Mouse (Mus musculus) hindbrain, embryonic 11.5 days (tissue): Measurements from ENCODE around the gene Prr12. TPM values are rescaled to one million over a fixed set of nuclear protein-coding genes. Genes with fewer than 3 reads are reported as not detected.

ENCODE experiments used
- ATAC-seq: fragments of 200-750 bp; cut with Nextera tagmentation; 2 replicates; pipeline ENCODE4 v1.8.0; 2017; ENCODE audit warnings: mild to moderate bottlenecking, moderate TSS enrichment, moderate library complexity; ENCODE audit not compliant: low FRiP score
- DNase-seq: peaks from one replicate; pipeline ENCODE4 v3.0.0-alpha.2; 2015; ENCODE audit warnings: low spot score
- H3K27ac ChIP-seq: fragments of 300-500 bp; sonication (generic); 2 replicates; pipeline ENCODE4 v1.5.1; 2014; ENCODE audit warnings: mild to moderate bottlenecking, low read depth, low read length
- H3K27me3 ChIP-seq: fragments of 300-500 bp; sonication (generic); 2 replicates; pipeline ENCODE4 v1.6.1; 2014; ENCODE audit warnings: mild to moderate bottlenecking, low read length, moderate library complexity, mixed read lengths; ENCODE audit not compliant: control insufficient read depth, insufficient read depth
- H3K36me3 ChIP-seq: fragments of 300-500 bp; sonication (generic); 2 replicates; pipeline ENCODE4 v1.6.1; 2014; ENCODE audit warnings: mild to moderate bottlenecking, low read length, moderate library complexity, mixed read lengths; ENCODE audit not compliant: control insufficient read depth, insufficient read depth
- H3K4me1 ChIP-seq: fragments of 300-500 bp; sonication (generic); replicated peaks from 2 replicates; pipeline ENCODE4 v1.6.1; 2014; ENCODE audit warnings: low read length, mixed read lengths; ENCODE audit not compliant: control insufficient read depth, insufficient read depth
- H3K4me2 ChIP-seq: fragments of 300-500 bp; sonication (generic); replicated peaks from 2 replicates; pipeline ENCODE4 v1.6.1; 2014; ENCODE audit warnings: mild to moderate bottlenecking, low read depth, low read length
- H3K4me3 ChIP-seq: fragments of 300-500 bp; sonication (generic); 2 replicates; pipeline ENCODE4 v1.5.1; 2014; ENCODE audit warnings: low read depth, low read length
- H3K9ac ChIP-seq: fragments of 300-500 bp; sonication (generic); 2 replicates; pipeline ENCODE4 v1.6.1; 2014; ENCODE audit warnings: low read depth, low read length
- H3K9me3 ChIP-seq: fragments of 300-500 bp; sonication (generic); 2 replicates; pipeline ENCODE4 v1.6.1; 2016; ENCODE audit warnings: low read length; ENCODE audit not compliant: control insufficient read depth
- whole genome bisulfite sequencing: fragments of 180-500 bp; shearing (Covaris S2); extraction: QIAGEN DNeasy Blood & Tissue Kit; methylation state at CpG from one replicate; pipeline ENCODE4 v1.1.7; 2014; 5-methylcytosine and 5-hydroxymethylcytosine counted together
- polyA plus RNA-seq: library from polyadenylated mRNA; unstranded; fragments of >200 nt; fragmentation: Nextera tagmentation; extraction: Ambion mirVana; gene quantifications from 2 replicates; pipeline ENCODE4 v1.2.1, GENCODE M21; 2014

The Prr12 gene
- polyA plus RNA-seq, 1 experiment from 2014 or later: 16.0 TPM

- no peak overlapping the region for H3K4me2 ChIP-seq
- 69% methylated on average over 25 of the region's 25 CpGs for WGBS
- no peaks in the 10 kb centered on the region for H3K9me3 ChIP-seq
- no peaks in the 10 kb centered on the region for H3K27me3 ChIP-seq
- DNase-seq: no peak
- no peaks in the 10 kb centered on the region; the same call in 1 of the 2 replicates for H3K4me1 ChIP-seq
- ATAC-seq: no peak
- no peak overlapping the region for H3K27ac ChIP-seq
- H3K4me3 ChIP-seq: no peak overlapping the region
- no peak overlapping the region for H3K9ac ChIP-seq
- peaks cover 7% of the 10 kb centered on the region; the same call in 1 of the 2 replicates for H3K36me3 ChIP-seq
These were observed 30.0 kb upstream of the Prr12 start for GRCm38 (mm10) chr7:45082401-45083299.

DNA sequence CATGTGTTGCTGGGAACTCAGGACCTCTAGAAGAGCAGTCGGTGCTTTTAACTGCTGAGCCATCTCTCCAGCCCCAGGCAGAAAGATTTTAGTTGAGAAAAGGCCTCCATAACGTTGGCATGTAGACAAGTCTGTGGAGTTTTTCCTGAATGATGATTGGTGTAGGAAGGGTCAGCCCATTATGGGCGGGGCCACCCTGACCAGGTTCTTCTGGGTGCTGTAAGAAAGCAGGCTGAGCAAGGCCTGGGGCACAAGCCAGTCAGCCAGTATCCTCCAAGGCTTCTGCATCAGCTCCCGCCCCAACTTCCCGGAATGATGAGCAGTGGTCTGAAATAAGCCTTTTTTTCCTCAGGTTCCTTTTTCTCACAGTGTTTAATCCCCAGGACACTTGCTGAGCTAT, 28.3 kb upstream of the Prr12 start:
- Histone ChIP-seq H3K4me1 (no peaks in the 10 kb centered on the region; the same call in 1 of the 2 replicates), H3K4me2 (no peak overlapping the region), H3K9ac (no peak overlapping the region), H3K9me3 (no peaks in the 10 kb centered on the region), H3K4me3 (no peak overlapping the region), H3K36me3 (no peaks in the 10 kb centered on the region), H3K27ac (no peak overlapping the region), H3K27me3 (no peaks in the 10 kb centered on the region)
- no peak for DNase-seq
- WGBS: 53% methylated on average over 5 of the region's 5 CpGs
- ATAC-seq: no peak

DNA sequence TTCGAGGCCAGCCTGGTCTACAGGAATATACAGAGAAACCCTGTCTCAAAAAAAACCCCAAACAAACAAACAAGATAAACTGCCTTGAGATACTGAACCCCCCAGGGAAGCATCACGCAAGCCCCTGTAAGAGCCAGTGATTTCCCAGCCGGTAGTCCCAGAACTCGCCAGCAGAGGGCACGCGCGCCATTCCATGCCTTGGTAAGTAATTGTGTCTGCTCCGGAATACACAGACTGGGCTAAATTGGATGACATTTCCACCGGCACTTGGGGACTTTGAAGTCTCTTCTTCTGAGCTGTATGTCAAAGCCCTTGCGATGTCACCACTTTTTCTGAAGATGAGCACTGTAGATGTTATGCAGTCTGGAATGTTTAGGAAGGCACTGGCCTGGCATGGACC, 27.2 kb upstream of the Prr12 start:
- peak; percentile 44; the same call in 1 of the 2 replicates for ATAC-seq
- Histone ChIP-seq H3K27ac (no peak overlapping the region), H3K9me3 (no peaks in the 10 kb centered on the region), H3K4me2 (no peak overlapping the region), H3K4me3 (no peak overlapping the region), H3K4me1 (no peaks in the 10 kb centered on the region; the same call in 1 of the 2 replicates), H3K36me3 (0 out of 2 replicates have a peak, but pooled peaks cover 1% of the 10 kb centered on the region), H3K9ac (no peak overlapping the region), H3K27me3 (no peaks in the 10 kb centered on the region)
- peak; percentile 96 for DNase-seq
- WGBS: 2% methylated on average over 10 of the region's 10 CpGs

- Histone ChIP-seq H3K9ac (no peak overlapping the region), H3K9me3 (no peaks in the 10 kb centered on the region), H3K4me2 (no peak overlapping the region), H3K4me3 (no peak overlapping the region), H3K36me3 (0 out of 2 replicates have a peak, but pooled peaks cover 2% of the 10 kb centered on the region), H3K4me1 (no peaks in the 10 kb centered on the region; the same call in 1 of the 2 replicates), H3K27me3 (no peaks in the 10 kb centered on the region), H3K27ac (no peak overlapping the region)
- ATAC-seq (no peak; the same call in 1 of the 2 replicates), DNase-seq (peak; percentile 82)
- 36% methylated on average over 9 of the region's 9 CpGs for WGBS
These were observed 25.8 kb upstream of the Prr12 start for GRCm38 (mm10) chr7:45078513-45078912.

- H3K36me3 ChIP-seq: 0 out of 2 replicates have a peak, but pooled peaks cover 2% of the 10 kb centered on the region
- H3K4me1 ChIP-seq: no peaks in the 10 kb centered on the region; the same call in 1 of the 2 replicates
- no peaks in the 10 kb centered on the region for H3K9me3 ChIP-seq
- H3K9ac ChIP-seq: no peak overlapping the region
- no peaks in the 10 kb centered on the region for H3K27me3 ChIP-seq
- no peak overlapping the region for H3K27ac ChIP-seq
- no peak overlapping the region for H3K4me3 ChIP-seq
- no peak overlapping the region for H3K4me2 ChIP-seq
- 94% methylated on average over 2 of the region's 2 CpGs for WGBS
- no peak for DNase-seq
- ATAC-seq: no peak
These were observed 25.1 kb upstream of the Prr12 start for GRCm38 (mm10) chr7:45077829-45078228.

DNA sequence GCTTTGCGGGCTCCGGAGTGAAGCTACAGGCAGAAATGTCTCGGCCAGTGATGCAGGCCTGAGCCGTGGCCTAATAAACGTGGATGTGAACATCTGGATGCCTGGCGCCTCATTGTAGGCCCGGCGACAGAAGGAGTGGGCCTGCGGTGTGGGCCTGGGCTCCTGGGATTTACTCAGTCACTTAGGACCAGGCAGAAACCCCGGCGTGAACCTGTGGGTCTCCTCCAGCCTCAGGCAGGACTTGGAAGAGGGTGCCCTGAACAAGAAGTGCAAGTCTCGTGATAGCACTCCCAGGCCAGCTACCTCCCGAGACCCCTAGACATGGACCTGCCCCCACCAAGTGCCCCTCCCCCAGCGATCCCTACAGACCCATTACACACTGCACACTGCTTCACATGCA, 24.6 kb upstream of the Prr12 start:
- H3K4me3 ChIP-seq: no peak overlapping the region
- H3K27me3 ChIP-seq: no peaks in the 10 kb centered on the region
- DNase-seq (no peak), ATAC-seq (no peak)
- H3K4me1 ChIP-seq: no peaks in the 10 kb centered on the region; the same call in 1 of the 2 replicates
- 92% methylated on average over 14 of the region's 14 CpGs for WGBS
- no peak overlapping the region for H3K9ac ChIP-seq
- no peak overlapping the region for H3K4me2 ChIP-seq
- no peak overlapping the region for H3K27ac ChIP-seq
- 0 out of 2 replicates have a peak, but pooled peaks cover 2% of the 10 kb centered on the region for H3K36me3 ChIP-seq
- H3K9me3 ChIP-seq: no peaks in the 10 kb centered on the region

GRCm38 (mm10) chr7:45076501-45076900, 23.8 kb upstream of the Prr12 start:
- H3K27me3 ChIP-seq: no peaks in the 10 kb centered on the region
- DNase-seq: no peak
- H3K9ac ChIP-seq: no peak overlapping the region
- no peaks in the 10 kb centered on the region; the same call in 1 of the 2 replicates for H3K4me1 ChIP-seq
- H3K27ac ChIP-seq: no peak overlapping the region
- H3K4me3 ChIP-seq: no peak overlapping the region
- 88% methylated on average over 30 of the region's 30 CpGs for WGBS
- ATAC-seq: no peak
- 0 out of 2 replicates have a peak, but pooled peaks cover 2% of the 10 kb centered on the region for H3K36me3 ChIP-seq
- no peaks in the 10 kb centered on the region for H3K9me3 ChIP-seq
- H3K4me2 ChIP-seq: no peak overlapping the region

DNA sequence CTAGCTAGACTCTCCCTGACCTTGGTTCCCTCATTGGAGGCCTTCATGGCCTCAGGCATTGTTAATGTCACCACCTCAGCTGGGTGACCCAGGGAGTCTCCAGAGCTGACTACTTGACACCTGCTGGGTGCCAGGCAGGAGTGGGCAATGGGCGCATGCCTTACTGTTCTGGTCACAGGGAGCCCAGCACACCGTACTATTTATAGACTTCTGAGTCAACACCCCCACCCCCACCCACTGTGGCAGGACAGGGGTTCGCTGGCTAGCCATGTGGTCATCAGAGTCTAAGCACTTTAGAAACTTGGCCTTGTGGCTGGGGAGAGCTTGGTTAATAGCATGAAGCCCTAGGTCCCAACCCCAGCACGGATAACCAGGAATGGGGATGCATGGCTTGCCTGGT, 22.7 kb upstream of the Prr12 start:
- no peak overlapping the region for H3K4me3 ChIP-seq
- DNase-seq (no peak), ATAC-seq (no peak)
- H3K36me3 ChIP-seq: 0 out of 2 replicates have a peak, but pooled peaks cover 2% of the 10 kb centered on the region
- WGBS: 84% methylated on average over 4 of the region's 4 CpGs
- no peaks in the 10 kb centered on the region for H3K27me3 ChIP-seq
- no peak overlapping the region for H3K27ac ChIP-seq
- H3K4me1 ChIP-seq: no peaks in the 10 kb centered on the region; the same call in 1 of the 2 replicates
- H3K4me2 ChIP-seq: no peak overlapping the region
- no peak overlapping the region for H3K9ac ChIP-seq
- no peaks in the 10 kb centered on the region for H3K9me3 ChIP-seq
